Mouse (Mus musculus) CH12.LX (cell line): ENCODE measurements around the gene Rtp1. TPM values are rescaled to one million over a fixed set of nuclear protein-coding genes. Genes with fewer than 3 reads are reported as not detected.

ENCODE experiments used
- DNase-seq: peaks from one replicate; pipeline ENCODE4 v3.0.0-alpha.2; 2013; ENCODE audit errors: extremely low read depth
- H3K27ac ChIP-seq: 2 replicates; pipeline ENCODE4 v1.5.1; 2012; ENCODE audit warnings: low read depth, mild to moderate bottlenecking, control low read depth, moderate library complexity; ENCODE audit not compliant: insufficient read depth
- H3K27me3 ChIP-seq: replicated peaks from 2 replicates; pipeline ENCODE3; 2012; ENCODE audit warnings: inconsistent platforms
- H3K36me3 ChIP-seq, 2 experiments: replicated peaks in 1 of 2; 2 replicates each; pipeline versions ENCODE3 to v1.6.1; 2012; ENCODE audit warnings: inconsistent platforms in 1 of 2, low read length in 1 of 2, mild to moderate bottlenecking in 1 of 2, mixed read lengths in 1 of 2, moderate library complexity in 1 of 2; ENCODE audit not compliant: control insufficient read depth in 1 of 2, insufficient read depth in 1 of 2
- H3K4me1 ChIP-seq, 2 experiments: 2 replicates each; pipeline ENCODE4 v1.6.1; 2012; ENCODE audit warnings: inconsistent platforms in 1 of 2, moderate library complexity in 1 of 2; ENCODE audit not compliant: insufficient read depth in 2 of 2, control insufficient read depth in 1 of 2
- H3K4me2 ChIP-seq: 2 replicates; pipeline ENCODE4 v1.6.1; 2012; ENCODE audit warnings: low read depth, mild to moderate bottlenecking, control low read depth; ENCODE audit not compliant: poor library complexity, insufficient read depth, severe bottlenecking
- H3K4me3 ChIP-seq, 3 experiments: fragments of 150-350 bp in 1 of 3; sonication (generic) in 1 of 3; replicated peaks in 1 of 3; 2 replicates each; pipeline versions ENCODE3 to v1.5.1; 2011 to 2012; ENCODE audit warnings: low read depth in 2 of 3, low read length in 2 of 3, mild to moderate bottlenecking in 2 of 3, moderate library complexity in 2 of 3, control low read depth in 1 of 3, improper control_type of control experiment in 1 of 3, inconsistent platforms in 1 of 3, mixed read lengths in 1 of 3; ENCODE audit not compliant: poor library complexity in 1 of 3
- H3K79me2 ChIP-seq: replicated peaks from 2 replicates; pipeline ENCODE4 v1.6.1; 2012; ENCODE audit warnings: mild to moderate bottlenecking, moderate library complexity; ENCODE audit not compliant: control insufficient read depth, poor library complexity, insufficient read depth, severe bottlenecking; ENCODE audit errors: extremely low read depth
- H3K9ac ChIP-seq: 2 replicates; pipeline ENCODE4 v1.6.1; 2012; ENCODE audit warnings: low read depth, mild to moderate bottlenecking, control low read depth, moderate library complexity; ENCODE audit not compliant: insufficient read depth
- H3K9me3 ChIP-seq: replicated peaks from 2 replicates; pipeline ENCODE3; 2012; ENCODE audit warnings: low read length, inconsistent platforms, mixed read lengths
- CTCF ChIP-seq, 2 experiments: IDR thresholded peaks in 1 of 2; conservative IDR thresholded peaks in 1 of 2; 2 replicates each; pipeline ENCODE4 v1.5.1; 2011 to 2012; ENCODE audit warnings: low read depth in 2 of 2, low read length in 2 of 2, improper control_type of control experiment in 1 of 2, inconsistent platforms in 1 of 2, mild to moderate bottlenecking in 1 of 2, moderate library complexity in 1 of 2
- EP300 ChIP-seq: IDR thresholded peaks from 2 replicates; pipeline ENCODE4 v1.6.1; 2011; ENCODE audit warnings: low read length, improper control_type of control experiment
- GABPA ChIP-seq: IDR thresholded peaks from 2 replicates; pipeline ENCODE4 v1.6.1; 2012; ENCODE audit warnings: low read depth, low read length, improper control_type of control experiment, inconsistent platforms; ENCODE audit not compliant: insufficient replicate concordance
- MAFK ChIP-seq: IDR thresholded peaks from 2 replicates; pipeline ENCODE4 v1.6.1; 2011; ENCODE audit warnings: low read length, improper control_type of control experiment; ENCODE audit not compliant: insufficient replicate concordance
- MAX ChIP-seq: IDR thresholded peaks from 2 replicates; pipeline ENCODE4 v1.6.1; 2011; ENCODE audit warnings: low read length, improper control_type of control experiment
- MXI1 ChIP-seq: IDR thresholded peaks from 2 replicates; pipeline ENCODE4 v1.6.1; 2011; ENCODE audit warnings: mild to moderate bottlenecking, low read depth, low read length, improper control_type of control experiment
- MYC ChIP-seq: IDR thresholded peaks from 2 replicates; pipeline ENCODE4 v1.6.1; 2011; ENCODE audit warnings: low read depth, mild to moderate bottlenecking, improper control_type of control experiment, low read length
- NRF1 ChIP-seq: IDR thresholded peaks from 2 replicates; pipeline ENCODE4 v1.6.1; 2014; ENCODE audit warnings: low read depth, mild to moderate bottlenecking, inconsistent platforms, low read length, improper control_type of control experiment, moderate library complexity
- RCOR1 ChIP-seq: conservative IDR thresholded peaks from 2 replicates; pipeline ENCODE4 v1.6.1; 2012; ENCODE audit warnings: low read depth, mild to moderate bottlenecking, inconsistent platforms, low read length, improper control_type of control experiment
- SIN3A ChIP-seq: IDR thresholded peaks from 2 replicates; pipeline ENCODE4 v1.6.1; 2012; ENCODE audit warnings: low read length, improper control_type of control experiment, inconsistent platforms
- TCF12 ChIP-seq: IDR thresholded peaks from 2 replicates; pipeline ENCODE4 v1.6.1; 2014; ENCODE audit warnings: low read depth, mild to moderate bottlenecking, inconsistent platforms, low read length, improper control_type of control experiment
- USF1 ChIP-seq: IDR thresholded peaks from 2 replicates; pipeline ENCODE4 v1.6.1; 2014; ENCODE audit warnings: low read depth, mild to moderate bottlenecking, inconsistent platforms, low read length, improper control_type of control experiment
- USF2 ChIP-seq: conservative IDR thresholded peaks from 2 replicates; pipeline ENCODE4 v1.6.1; 2011; ENCODE audit warnings: low read depth, low read length, improper control_type of control experiment
- ZC3H11A ChIP-seq: IDR thresholded peaks from 2 replicates; pipeline ENCODE4 v1.6.1; 2012; ENCODE audit warnings: low read depth, mild to moderate bottlenecking, inconsistent platforms, low read length, improper control_type of control experiment
- ZKSCAN1 ChIP-seq: IDR thresholded peaks from 2 replicates; pipeline ENCODE4 v1.6.1; 2012; ENCODE audit warnings: low read depth, inconsistent platforms, low read length, improper control_type of control experiment, borderline replicate concordance
- ZMIZ1 ChIP-seq: IDR thresholded peaks from 2 replicates; pipeline ENCODE4 v1.6.1; 2012; ENCODE audit warnings: low read depth, mild to moderate bottlenecking, inconsistent platforms, low read length, improper control_type of control experiment
- dilution Hi-C: fragments of 300-500 bp; cut with MboI; formaldehyde crosslinking; loops from 2 replicates; pipeline ENCODE4 v1.14.3; 2020; ENCODE audit warnings: low sequenced_read_pairs; ENCODE audit not compliant: extremely low pct_unique_long_range_greater_than_20kb, extremely low pct_ligation_motif_present
- in situ Hi-C: fragments of 300-500 bp; cut with MboI; formaldehyde crosslinking; loops from 3 replicates; pipeline ENCODE4 v1.14.3; 2019; ENCODE audit warnings: low sequenced_read_pairs, low pct_ligation_motif_present, low pct_unique_long_range_greater_than_20kb, mixed read lengths
- polyA plus RNA-seq: library from polyadenylated mRNA; unstranded; fragments of >175 nt; gene quantifications from 2 replicates; pipeline ENCODE4 v1.2.1, GENCODE M21; 2012; ENCODE audit warnings: low read depth; ENCODE audit not compliant: insufficient read length
- total RNA-seq, 2 experiments: library from RNA; depleted of rRNA; stranded (reverse); fragments of 300-350 nt in 1 of 2; fragments of >200 nt in 1 of 2; gene quantifications; 2 replicates each; pipeline ENCODE4 v1.2.3; 2012 to 2014

Rtp1 gene
- total and polyA plus RNA-seq, 3 experiments = not detected

DNA sequence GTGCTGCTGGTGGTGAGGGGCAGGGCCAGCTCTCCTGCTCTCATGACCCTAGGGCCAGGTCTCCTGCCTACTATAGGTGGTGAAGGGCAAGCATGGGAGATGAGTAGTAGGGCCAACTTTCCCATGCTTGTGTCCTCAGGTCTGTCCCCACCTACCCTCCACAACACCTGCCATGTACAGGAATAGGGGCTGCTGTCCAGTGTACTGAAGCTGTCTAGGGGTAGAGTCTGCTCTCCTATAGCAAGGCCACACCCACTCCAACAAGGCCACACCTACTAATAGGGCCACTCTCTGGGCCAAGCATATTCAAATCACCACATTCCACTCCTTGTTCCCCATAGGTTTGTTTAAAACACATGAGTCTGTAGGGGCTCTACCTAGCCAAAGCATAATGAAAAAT lies 44.6 kb upstream of the Rtp1 start:
- Histone ChIP-seq H3K4me1 (peaks cover 0 to 13% of the 10 kb centered on the region in 2 experiments; a peak in 1 of 4 replicates), H3K9ac (no peak overlapping the region), H3K36me3 (no peaks in the 10 kb centered on the region), H3K79me2 (no peaks in the 10 kb centered on the region), H3K4me2 (no peak overlapping the region), H3K27me3 (peaks cover 1% of the 10 kb centered on the region), H3K27ac (no peak overlapping the region), H3K9me3 (peaks cover 10% of the 10 kb centered on the region), H3K4me3 (no peak overlapping the region)
- dilution Hi-C loops = no loop called here
- TF ChIP-seq USF1 = no peak
- no peak for TF ChIP-seq TCF12
- TF ChIP-seq MAX = no peak
- TF ChIP-seq RCOR1 = no peak
- TF ChIP-seq ZKSCAN1 = no peak
- TF ChIP-seq GABPA = no peak
- no peak for TF ChIP-seq USF2
- no peak for TF ChIP-seq CTCF (conservative IDR thresholded peaks at IDR 0.05 in 1 of 2, IDR thresholded peaks at IDR 0.05 in 1 of 2; ENCODE audit: low read depth in 2 of 2, low read length in 2 of 2)
- TF ChIP-seq NRF1 = no peak
- in situ Hi-C loops = no loop called here
- no peak for DNase-seq

DNA sequence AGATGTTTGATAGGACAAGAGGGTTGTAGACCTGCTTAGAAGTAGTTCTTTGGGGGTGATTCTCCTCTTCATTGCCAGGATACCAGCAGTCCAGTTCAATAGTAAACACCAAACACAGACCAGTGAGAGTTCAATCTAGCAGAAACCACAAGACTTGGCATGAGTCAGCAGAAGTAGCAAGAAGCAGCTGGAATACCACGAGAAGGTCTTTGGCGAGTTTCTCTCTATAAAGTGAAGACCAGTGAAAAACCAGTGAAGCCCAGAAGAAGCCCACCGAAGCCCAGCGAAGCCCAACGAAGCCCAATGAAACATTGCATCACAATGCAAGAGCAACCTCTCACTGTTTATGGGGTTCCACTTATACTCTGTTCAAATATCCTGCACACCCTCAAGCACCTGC lies 31.0 kb upstream of the Rtp1 start:
- no peak overlapping the region for H3K27ac ChIP-seq
- peak; percentile 34 for DNase-seq
- H3K36me3 ChIP-seq = no peaks in the 10 kb centered on the region
- dilution Hi-C loops (no loop called here), in situ Hi-C loops (no loop called here)
- no peak overlapping the region for H3K9ac ChIP-seq
- TF ChIP-seq MXI1 = no peak
- no peak; the same call in 1 of the 2 replicates for TF ChIP-seq EP300
- no peak for TF ChIP-seq ZMIZ1
- TF ChIP-seq ZC3H11A = no peak
- TF ChIP-seq MAFK = peak; percentile 75
- no peak for TF ChIP-seq NRF1
- TF ChIP-seq CTCF (conservative IDR thresholded peaks at IDR 0.05 in 1 of 2, IDR thresholded peaks at IDR 0.05 in 1 of 2; ENCODE audit: low read depth in 2 of 2, low read length in 2 of 2) = no peak
- TF ChIP-seq MYC = no peak
- no peak for TF ChIP-seq SIN3A
- H3K4me3 ChIP-seq = no peak overlapping the region
- no peak overlapping the region for H3K4me2 ChIP-seq
- no peaks in the 10 kb centered on the region for H3K79me2 ChIP-seq
- H3K9me3 ChIP-seq = no peaks in the 10 kb centered on the region
- no peaks in the 10 kb centered on the region for H3K27me3 ChIP-seq
- H3K4me1 ChIP-seq = peaks cover 0 to 27% of the 10 kb centered on the region in 2 experiments; a peak in 2 of 4 replicates
